Mouse (Mus musculus): ENCODE measurements around the gene Sema4d. TPM values are rescaled to one million over a fixed set of nuclear protein-coding genes. Genes with fewer than 3 reads are reported as not detected.
A peak's percentile ranks its signal among the peaks of the same experiment; 100 is the strongest.

Gene Sema4d
- polyA plus RNA-seq, 1 experiment from 2014 or later: 5.9 TPM

DNA sequence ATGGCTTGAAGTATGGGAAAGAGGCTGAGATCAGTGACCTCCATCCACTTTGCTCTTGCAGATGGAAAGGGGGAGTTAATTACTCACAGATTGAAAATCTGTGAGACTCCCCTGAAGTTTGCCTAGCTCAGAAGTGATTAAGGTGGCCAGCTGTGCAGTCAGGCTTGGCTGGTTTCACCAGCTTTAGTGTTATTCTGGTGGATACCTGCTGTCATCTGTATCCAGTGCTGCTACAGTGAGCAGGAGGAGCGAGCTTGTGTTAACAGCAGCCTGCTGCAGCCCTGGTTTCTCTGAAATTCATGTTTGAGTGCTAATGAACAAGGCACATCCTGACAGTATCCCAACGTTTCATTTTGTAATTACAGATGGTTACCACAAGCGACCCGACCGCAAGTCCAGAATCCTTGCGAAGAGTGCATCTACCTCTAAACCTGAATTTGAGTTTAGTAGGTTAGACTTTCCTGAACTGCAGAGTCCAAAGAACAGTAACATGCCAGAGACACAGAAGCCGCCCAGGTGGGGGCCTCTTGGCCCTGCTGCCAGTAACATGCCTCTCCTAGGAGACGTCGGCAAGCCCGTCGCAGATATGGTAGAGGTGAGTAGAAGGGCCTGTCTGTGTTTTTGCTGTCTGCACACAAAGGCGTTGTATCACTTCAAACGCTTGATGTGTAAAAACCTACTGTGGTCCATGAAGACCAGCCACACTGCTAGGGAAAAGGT is 136.9 kb downstream of the Sema4d start:
- Histone ChIP-seq H3K4me3 (no peak overlapping the region), H3K36me3 (peaks cover 92% of the 10 kb centered on the region), H3K27ac (no peak overlapping the region), H3K27me3 (ENCODE audit: low read depth, poor library complexity, severe bottlenecking) (no peaks in the 10 kb centered on the region), H3K9me3 (replicated peaks) (no peaks in the 10 kb centered on the region), H3K4me1 (no peaks in the 10 kb centered on the region; the same call in 1 of the 2 replicates)
- 97% methylated on average over 13 of the region's 13 CpGs for WGBS
- DNase-seq (ENCODE audit: low spot score): no peak

DNA sequence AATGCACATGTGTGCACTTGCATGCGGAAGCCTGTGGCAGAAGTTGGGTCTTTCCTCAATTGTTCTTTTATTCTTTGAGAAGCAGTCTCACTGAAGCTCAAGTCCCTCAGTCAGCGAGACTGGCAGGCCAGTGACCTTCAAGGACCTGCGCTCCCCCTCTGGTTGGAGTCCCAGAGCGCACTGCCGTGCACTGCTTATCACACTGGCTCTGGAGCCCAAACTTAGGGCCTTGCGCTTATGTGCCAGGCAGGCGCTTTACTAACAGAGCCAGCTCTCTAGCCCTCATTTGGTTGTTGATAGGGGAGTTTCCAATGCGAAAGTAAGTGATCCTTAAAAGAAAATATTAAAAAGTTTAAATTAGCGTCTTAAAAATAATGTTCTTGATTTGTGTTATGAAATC is 139.6 kb downstream of the Sema4d start:
- no peak for DNase-seq (ENCODE audit: low spot score)
- 95% methylated on average over 9 of the region's 9 CpGs for WGBS
- Histone ChIP-seq H3K27ac (no peak overlapping the region), H3K4me3 (no peak overlapping the region), H3K4me1 (peaks cover 8% of the 10 kb centered on the region), H3K36me3 (peaks cover 84% of the 10 kb centered on the region), H3K27me3 (ENCODE audit: low read depth, poor library complexity, severe bottlenecking) (no peaks in the 10 kb centered on the region), H3K9me3 (replicated peaks) (no peaks in the 10 kb centered on the region)

DNA sequence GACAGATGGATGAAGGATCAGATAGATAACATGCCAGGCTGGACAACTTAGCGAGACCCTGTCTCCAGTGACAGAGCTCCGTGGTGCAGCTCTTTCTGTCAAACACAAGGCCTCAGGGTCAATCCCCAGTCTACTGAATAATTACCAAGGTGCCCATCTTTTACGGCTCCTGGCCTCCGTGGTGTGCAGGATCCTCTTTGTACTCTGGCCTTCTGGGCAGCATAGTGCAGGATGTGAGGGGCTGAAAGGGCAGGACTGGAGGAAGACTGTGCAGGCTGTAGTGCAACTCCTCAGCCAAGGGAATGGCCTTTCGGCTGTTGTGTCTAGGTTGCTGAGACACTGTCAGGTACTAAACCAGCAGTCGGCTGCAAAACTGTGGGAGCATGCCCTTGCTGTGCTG is 140.4 kb downstream of the Sema4d start:
- Histone ChIP-seq H3K4me1 (peaks cover 8% of the 10 kb centered on the region), H3K4me3 (no peak overlapping the region), H3K36me3 (peaks cover 76% of the 10 kb centered on the region), H3K9me3 (replicated peaks) (no peaks in the 10 kb centered on the region), H3K27me3 (ENCODE audit: low read depth, poor library complexity, severe bottlenecking) (no peaks in the 10 kb centered on the region), H3K27ac (no peak overlapping the region)
- WGBS: 95% methylated on average over 6 of the region's 6 CpGs
- DNase-seq (ENCODE audit: low spot score): no peak

DNA sequence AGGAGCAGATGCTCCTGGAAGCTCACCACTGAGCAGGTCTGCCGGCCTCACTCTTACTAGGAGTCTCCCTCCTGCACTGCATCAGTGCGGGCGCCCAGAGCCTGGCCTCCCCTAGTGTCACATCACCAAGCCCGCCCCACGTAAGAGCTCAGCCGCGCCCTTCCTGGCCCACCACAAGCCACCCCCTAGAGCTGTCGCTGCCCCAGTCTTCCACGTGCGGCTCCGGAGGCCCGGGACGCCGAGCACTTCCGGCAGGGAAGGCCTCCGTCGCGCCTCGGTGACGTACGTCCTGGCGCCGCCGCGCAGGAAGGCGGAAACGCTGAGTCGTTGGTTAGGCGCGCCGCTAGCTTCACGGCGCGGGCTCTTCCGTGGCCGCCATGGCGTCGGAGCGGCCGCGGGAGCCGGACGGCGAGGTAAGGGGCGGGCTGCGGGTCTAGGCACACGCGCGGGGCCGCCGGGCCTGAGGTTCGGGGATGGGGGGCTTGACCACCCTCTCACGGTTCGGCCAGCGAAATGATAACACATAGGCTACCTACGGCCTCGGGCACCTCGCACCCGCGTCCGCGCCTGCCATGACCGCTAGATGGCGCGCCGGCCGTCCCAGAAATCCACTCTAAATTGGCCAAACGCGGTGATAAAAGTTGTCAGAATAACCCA is 142.0 kb downstream of the Sema4d start, which contains the start of gene Secisbp2:
Gene Secisbp2, plus strand, starts transcription at position 290 of the 657 bp plus-strand sequence.
- under 1% methylated on average over 69 of the region's 69 CpGs for WGBS
- DNase-seq (ENCODE audit: low spot score): peak; percentile 94
- Histone ChIP-seq H3K36me3 (peaks cover 60% of the 10 kb centered on the region), H3K4me3 (peak within 1 kb of the TSS; percentile 81), H3K4me1 (peaks cover 24% of the 10 kb centered on the region), H3K9me3 (replicated peaks) (no peaks in the 10 kb centered on the region), H3K27me3 (ENCODE audit: low read depth, poor library complexity, severe bottlenecking) (no peaks in the 10 kb centered on the region), H3K27ac (peak within 1 kb of the TSS; percentile 94)

DNA sequence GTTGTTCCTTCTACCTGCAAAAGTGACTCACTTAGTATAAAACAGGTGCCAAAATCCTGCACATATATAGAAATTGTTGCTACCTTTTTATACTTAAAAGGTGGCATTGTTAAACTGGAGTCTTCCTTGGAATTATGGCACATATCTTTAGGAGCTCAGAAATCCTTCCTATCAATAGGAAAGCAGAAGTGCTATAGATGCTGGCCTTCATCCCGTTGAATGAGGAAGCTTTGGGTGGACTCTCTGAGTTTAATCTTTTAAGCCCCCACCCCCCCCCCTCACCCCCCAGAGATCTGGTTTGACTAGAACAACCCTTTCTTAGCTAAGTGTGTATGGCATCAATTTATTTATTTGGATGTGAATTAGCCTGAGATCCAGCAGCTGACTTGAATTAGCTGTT is 143.8 kb downstream of the Sema4d start:
- peaks cover 42% of the 10 kb centered on the region for H3K36me3 ChIP-seq
- 83% methylated on average over 1 of the region's 1 CpGs for WGBS
- no peak overlapping the region for H3K27ac ChIP-seq
- no peak for DNase-seq (ENCODE audit: low spot score)
- H3K4me3 ChIP-seq: no peak overlapping the region
- H3K4me1 ChIP-seq: peaks cover 26% of the 10 kb centered on the region
- H3K27me3 ChIP-seq (ENCODE audit: low read depth, poor library complexity, severe bottlenecking): no peaks in the 10 kb centered on the region
- H3K9me3 ChIP-seq (replicated peaks): no peaks in the 10 kb centered on the region

DNA sequence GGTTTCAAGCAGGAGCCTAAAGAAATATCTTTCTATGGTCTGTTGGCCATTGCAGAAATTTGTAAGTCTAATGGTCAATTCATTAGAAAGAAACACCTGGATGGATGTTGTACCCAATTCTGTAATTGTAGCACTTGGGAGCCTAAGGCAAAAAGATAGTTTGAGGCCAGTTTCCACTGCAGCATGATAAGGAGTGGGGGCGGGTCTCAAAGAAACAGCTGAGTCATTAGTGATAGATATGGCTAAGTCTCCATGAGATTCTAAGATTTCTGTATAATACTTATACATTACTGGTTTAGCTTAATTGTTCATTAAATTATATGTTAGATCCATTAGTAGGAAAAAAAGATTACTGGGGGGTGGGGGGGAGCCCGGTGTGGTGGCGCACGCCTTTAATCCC is 145.3 kb downstream of the Sema4d start:
- peaks cover 30% of the 10 kb centered on the region for H3K4me1 ChIP-seq
- H3K4me3 ChIP-seq: no peak overlapping the region
- 93% methylated on average over 4 of the region's 4 CpGs for WGBS
- peaks cover 27% of the 10 kb centered on the region for H3K36me3 ChIP-seq
- DNase-seq (ENCODE audit: low spot score): no peak
- H3K27me3 ChIP-seq (ENCODE audit: low read depth, poor library complexity, severe bottlenecking): no peaks in the 10 kb centered on the region
- H3K9me3 ChIP-seq (replicated peaks): no peaks in the 10 kb centered on the region
- no peak overlapping the region for H3K27ac ChIP-seq

DNA sequence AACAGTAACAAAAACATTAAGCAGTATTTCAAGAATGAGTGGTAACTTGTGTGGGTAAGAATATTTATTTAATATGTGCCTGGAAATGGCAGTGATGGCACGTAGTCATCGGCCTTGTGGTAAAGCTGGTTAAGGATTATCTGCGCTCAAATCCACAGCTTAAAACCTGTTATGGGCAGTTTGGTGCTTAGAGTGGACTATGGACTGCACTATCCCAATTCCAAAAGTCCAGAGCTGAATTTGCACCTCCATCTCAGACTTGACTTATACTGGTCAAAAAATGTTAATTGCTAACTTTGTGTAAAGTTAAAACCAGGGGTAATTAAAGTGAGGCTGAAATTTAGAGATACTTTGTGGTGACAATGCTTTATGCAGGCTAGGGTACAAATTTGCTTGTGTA is 145.8 kb downstream of the Sema4d start:
- Histone ChIP-seq H3K36me3 (peaks cover 22% of the 10 kb centered on the region), H3K4me3 (peak overlapping the region; percentile 97; the same call in 1 of the 2 replicates), H3K4me1 (peaks cover 30% of the 10 kb centered on the region), H3K27ac (no peak overlapping the region), H3K27me3 (ENCODE audit: low read depth, poor library complexity, severe bottlenecking) (no peaks in the 10 kb centered on the region), H3K9me3 (replicated peaks) (no peaks in the 10 kb centered on the region)
- DNase-seq (ENCODE audit: low spot score): no peak
- WGBS: 94% methylated on average over 3 of the region's 3 CpGs

DNA sequence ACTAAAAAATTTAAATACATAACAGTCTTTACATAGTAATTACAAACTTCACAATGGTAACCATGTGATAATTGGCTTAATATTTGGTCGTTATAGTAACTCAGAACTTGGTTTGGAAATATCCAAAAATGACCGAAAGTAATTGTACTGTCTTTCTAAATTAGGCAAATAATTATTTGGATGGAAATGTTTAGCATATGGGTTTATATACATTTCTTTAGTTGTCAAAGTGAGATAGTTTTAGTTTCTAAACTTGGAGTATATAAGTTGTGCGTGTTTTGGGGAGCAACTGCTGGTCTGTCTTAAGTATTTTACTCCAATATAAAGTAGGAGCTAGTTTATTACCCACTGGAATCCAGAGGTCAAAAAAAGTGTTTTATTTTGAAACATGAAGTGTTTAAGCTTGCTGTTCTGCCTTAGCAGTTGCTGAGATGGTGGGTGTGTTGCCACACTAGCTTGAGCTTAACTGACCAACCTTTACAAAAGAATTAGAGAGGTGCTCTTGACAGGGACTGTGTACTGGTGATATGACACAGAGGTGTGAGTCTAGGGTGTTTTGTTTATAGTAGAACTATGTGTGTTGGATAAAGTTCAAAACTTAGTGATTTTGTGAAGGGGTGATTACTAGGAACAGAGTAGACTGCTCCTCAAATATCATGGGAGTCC is 147.1 kb downstream of the Sema4d start:
- Histone ChIP-seq H3K27me3 (ENCODE audit: low read depth, poor library complexity, severe bottlenecking) (no peaks in the 10 kb centered on the region), H3K9me3 (replicated peaks) (no peaks in the 10 kb centered on the region), H3K36me3 (peaks cover 18% of the 10 kb centered on the region), H3K4me3 (peak overlapping the region; percentile 97), H3K27ac (peak overlapping the region; percentile 97; the same call in 1 of the 2 replicates), H3K4me1 (peaks cover 37% of the 10 kb centered on the region)
- DNase-seq (ENCODE audit: low spot score): no peak
- WGBS: 24% methylated on average over 3 of the region's 3 CpGs

DNA sequence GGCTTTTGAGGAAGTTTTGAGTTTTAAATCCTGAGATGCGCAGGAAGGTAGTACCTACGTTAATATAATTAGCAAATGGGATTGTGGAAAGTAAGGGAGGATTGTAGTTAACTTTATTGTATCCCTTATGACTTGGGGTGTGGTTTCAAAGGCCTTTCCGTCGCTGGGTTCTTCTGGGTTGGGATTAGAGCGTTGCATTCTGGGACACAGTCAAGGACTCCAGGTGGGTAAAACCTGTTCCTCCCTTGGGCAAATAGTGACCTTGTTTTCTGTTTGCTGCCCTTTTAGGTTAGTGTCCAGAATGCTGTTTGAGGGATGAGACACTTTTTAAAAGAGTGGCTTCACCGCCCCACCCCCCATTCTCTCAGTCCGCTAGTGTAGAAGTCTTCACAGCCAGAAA is 147.7 kb downstream of the Sema4d start:
- no peaks in the 10 kb centered on the region for H3K9me3 ChIP-seq (replicated peaks)
- peak; percentile 43 for DNase-seq (ENCODE audit: low spot score)
- H3K4me1 ChIP-seq: peaks cover 31% of the 10 kb centered on the region
- H3K36me3 ChIP-seq: peaks cover 13% of the 10 kb centered on the region
- H3K4me3 ChIP-seq: peak overlapping the region; percentile 97
- peak overlapping the region; percentile 97 for H3K27ac ChIP-seq
- under 1% methylated on average over 7 of the region's 7 CpGs for WGBS
- no peaks in the 10 kb centered on the region for H3K27me3 ChIP-seq (ENCODE audit: low read depth, poor library complexity, severe bottlenecking)

DNA sequence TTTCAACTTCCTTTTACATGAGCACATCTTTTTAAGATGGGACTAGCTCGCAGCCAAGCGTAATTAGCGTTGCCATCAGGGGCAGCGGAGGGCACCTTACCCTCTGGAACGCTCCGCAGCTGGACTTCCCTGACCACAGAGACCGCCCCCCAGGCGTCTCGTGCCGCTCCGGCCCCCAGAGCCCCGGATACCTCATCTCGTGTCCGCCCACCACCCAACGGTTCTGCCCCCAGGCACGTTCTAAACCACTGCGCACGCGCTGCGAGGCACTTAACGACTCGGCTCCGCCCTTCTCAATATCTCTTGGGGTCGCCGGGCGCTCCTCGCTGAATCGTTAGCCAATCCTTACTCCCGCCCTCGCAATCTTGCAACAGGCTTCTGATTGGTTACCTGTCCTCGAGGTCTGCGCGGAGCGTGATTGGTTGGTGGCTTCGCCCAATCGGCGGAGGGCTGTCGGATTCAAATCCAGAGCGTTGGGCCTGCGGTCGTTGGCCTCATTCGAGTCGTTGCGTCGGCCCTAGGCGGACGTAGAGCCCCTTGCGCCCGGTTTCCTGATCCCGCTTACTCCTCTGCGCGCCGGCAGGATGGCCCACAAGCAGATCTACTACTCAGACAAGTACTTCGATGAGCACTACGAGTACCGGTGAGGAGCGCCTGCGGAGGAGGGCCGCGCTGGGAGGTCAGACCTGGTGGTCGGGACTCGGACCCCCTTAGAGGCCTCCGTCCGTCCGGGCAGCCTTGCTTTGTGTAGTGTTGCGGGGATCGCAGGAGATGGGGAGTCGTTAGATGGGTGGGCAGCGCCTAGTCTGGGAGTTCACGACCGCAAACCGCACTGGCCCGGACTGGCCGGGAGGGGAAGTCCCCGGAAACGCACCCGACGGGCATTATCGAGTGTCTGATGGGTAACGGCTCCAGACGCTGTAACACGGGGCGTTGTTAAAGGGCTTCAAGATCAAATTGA is 148.4 kb downstream of the Sema4d start, which contains the start of gene Cks2:
Gene Cks2, plus strand, starts transcription at position 404 of the 961 bp plus-strand sequence.
- peak; percentile 98 for DNase-seq (ENCODE audit: low spot score)
- Histone ChIP-seq H3K27me3 (ENCODE audit: low read depth, poor library complexity, severe bottlenecking) (no peaks in the 10 kb centered on the region), H3K4me1 (peaks cover 29% of the 10 kb centered on the region), H3K4me3 (peak within 1 kb of the TSS; percentile 97), H3K36me3 (peaks cover 9% of the 10 kb centered on the region), H3K27ac (peak within 1 kb of the TSS; percentile 97), H3K9me3 (replicated peaks) (no peaks in the 10 kb centered on the region)
- WGBS: under 1% methylated on average over 83 of the region's 83 CpGs

DNA sequence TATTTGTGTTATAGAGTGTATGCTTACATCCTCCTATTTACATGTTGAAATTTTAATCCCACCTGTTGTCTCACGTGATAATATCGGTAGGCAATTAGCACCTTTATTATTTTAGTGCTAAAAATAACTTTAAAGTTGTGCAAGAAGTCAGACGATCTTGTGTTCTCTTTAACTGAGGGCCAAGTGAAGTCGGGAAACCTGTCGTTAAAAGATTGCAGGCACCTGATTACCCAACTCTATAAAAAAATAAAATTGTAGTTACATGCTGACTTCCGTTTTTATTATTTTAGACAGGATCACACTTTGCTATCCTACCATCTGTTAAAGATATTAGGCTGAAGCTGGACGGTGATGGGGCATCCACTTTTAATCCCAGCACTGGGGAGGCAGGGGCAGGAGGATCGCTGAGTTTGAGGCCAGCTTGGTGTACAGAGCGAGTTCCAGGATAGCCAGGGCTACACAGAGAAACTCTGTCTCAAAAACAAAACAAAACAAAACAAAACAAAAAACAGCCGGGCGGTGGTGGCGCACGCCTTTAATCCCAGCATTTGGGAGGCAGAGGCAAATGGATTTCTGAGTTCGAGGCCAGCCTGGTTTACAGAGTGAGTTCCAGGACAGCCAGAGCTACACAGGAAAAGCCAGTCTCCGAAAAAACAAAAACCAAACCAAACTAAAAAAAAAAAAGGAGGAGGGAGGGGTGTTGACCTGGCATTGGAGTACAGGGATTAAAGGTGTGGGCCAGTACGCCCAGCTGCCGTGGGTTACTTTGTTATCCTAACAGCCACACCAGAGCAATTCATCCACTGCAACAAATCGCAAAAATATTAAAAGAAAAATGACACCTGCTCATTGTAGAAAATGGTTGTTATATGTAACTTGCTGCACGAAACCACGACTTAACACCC is 149.4 kb downstream of the Sema4d start:
- Histone ChIP-seq H3K27ac (peak overlapping the region; percentile 97), H3K27me3 (ENCODE audit: low read depth, poor library complexity, severe bottlenecking) (no peaks in the 10 kb centered on the region)
- WGBS: 50% methylated on average over 20 of the region's 20 CpGs

More for the DNA sequence above, 149.4 kb downstream of the Sema4d start:
- Histone ChIP-seq H3K9me3 (replicated peaks) (no peaks in the 10 kb centered on the region), H3K4me1 (peaks cover 29% of the 10 kb centered on the region), H3K36me3 (no peaks in the 10 kb centered on the region), H3K4me3 (peak overlapping the region; percentile 97)
- DNase-seq (ENCODE audit: low spot score): no peak
